Mouse (Mus musculus) midbrain, embryonic 13.5 days (tissue): Measurements from ENCODE around the gene Ccdc125. TPM values are rescaled to one million over a fixed set of nuclear protein-coding genes. Genes with fewer than 3 reads are reported as not detected.
A peak's percentile ranks its signal among the peaks of the same experiment; 100 is the strongest.
"Not testable (repeated sequence)": the region's sequence is repeated elsewhere in the genome, so short reads cannot be mapped to it uniquely, and the experiment has no call there.

ENCODE experiments used
- ATAC-seq: fragments of 200-750 bp; cut with Nextera tagmentation; 2 replicates; pipeline ENCODE4 v1.8.0; 2017; ENCODE audit warnings: mild to moderate bottlenecking, moderate TSS enrichment, moderate library complexity
- H3K27ac ChIP-seq: fragments of 300-500 bp; sonication (generic); 2 replicates; pipeline ENCODE4 v1.5.1; 2015; ENCODE audit warnings: inconsistent platforms, mild to moderate bottlenecking, moderate library complexity
- H3K27me3 ChIP-seq: fragments of 300-500 bp; sonication (generic); 2 replicates; pipeline ENCODE4 v1.6.1; 2015; ENCODE audit warnings: mild to moderate bottlenecking, inconsistent platforms
- H3K36me3 ChIP-seq: fragments of 300-500 bp; sonication (generic); 2 replicates; pipeline ENCODE4 v1.6.1; 2015; ENCODE audit warnings: mild to moderate bottlenecking, inconsistent platforms
- H3K4me1 ChIP-seq: fragments of 300-500 bp; sonication (generic); replicated peaks from 2 replicates; pipeline ENCODE4 v1.6.1; 2015; ENCODE audit warnings: inconsistent platforms
- H3K4me2 ChIP-seq: fragments of 300-500 bp; sonication (generic); replicated peaks from 2 replicates; pipeline ENCODE4 v1.6.1; 2015; ENCODE audit warnings: moderate library complexity, mild to moderate bottlenecking, inconsistent platforms
- H3K4me3 ChIP-seq: fragments of 300-500 bp; sonication (generic); replicated peaks from 2 replicates; pipeline ENCODE4 v1.5.1; 2015; ENCODE audit warnings: mild to moderate bottlenecking, inconsistent platforms
- H3K9ac ChIP-seq: fragments of 300-500 bp; sonication (generic); replicated peaks from 2 replicates; pipeline ENCODE4 v1.6.1; 2015; ENCODE audit warnings: mild to moderate bottlenecking, inconsistent platforms
- H3K9me3 ChIP-seq: fragments of 300-500 bp; sonication (generic); 2 replicates; pipeline ENCODE4 v1.6.1; 2016; ENCODE audit warnings: mild to moderate bottlenecking, inconsistent platforms
- WGBS: fragments of 180-500 bp; shearing (Covaris S2); methylation state at CpG from one replicate; pipeline ENCODE4 v1.1.7; 2015; 5-methylcytosine and 5-hydroxymethylcytosine counted together
- polyA plus RNA-seq: library from polyadenylated mRNA; unstranded; fragments of >200 nt; fragmentation: Nextera tagmentation; extraction: Ambion mirVana; gene quantifications from 2 replicates; pipeline ENCODE4 v1.2.1, GENCODE M21; 2015

Ccdc125 gene
- polyA plus RNA-seq, 1 experiment from 2014 or later: 2.1 TPM

DNA sequence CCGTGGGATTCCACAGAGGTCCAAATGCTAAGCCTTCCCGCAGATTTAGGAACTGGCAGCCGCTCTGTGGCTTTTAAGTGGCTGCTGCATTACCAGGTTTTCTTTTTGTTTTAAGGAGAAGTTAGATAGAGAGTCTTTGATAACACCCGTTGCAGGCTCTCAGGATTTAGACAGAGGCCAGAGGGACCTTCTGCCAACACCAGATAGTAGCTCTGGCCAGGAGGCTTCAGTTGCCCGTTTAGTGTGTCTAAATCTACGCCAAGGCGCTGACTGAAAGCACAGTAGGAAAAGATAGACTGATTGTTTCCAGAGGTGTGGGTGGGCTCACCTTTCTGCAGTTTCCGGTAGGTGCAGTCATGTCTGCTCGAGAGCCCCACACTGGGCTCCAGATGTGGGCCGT lies 55.7 kb downstream of the Ccdc125 start:
- ATAC-seq: no peak
- Histone ChIP-seq H3K4me1 (peaks cover 27% of the 10 kb centered on the region), H3K4me3 (no peak overlapping the region), H3K9ac (no peak overlapping the region), H3K9me3 (no peaks in the 10 kb centered on the region), H3K27ac (no peak overlapping the region), H3K27me3 (no peaks in the 10 kb centered on the region), H3K36me3 (peaks cover 42% of the 10 kb centered on the region), H3K4me2 (no peak overlapping the region)
- 94% methylated on average over 10 of the region's 10 CpGs for WGBS

DNA sequence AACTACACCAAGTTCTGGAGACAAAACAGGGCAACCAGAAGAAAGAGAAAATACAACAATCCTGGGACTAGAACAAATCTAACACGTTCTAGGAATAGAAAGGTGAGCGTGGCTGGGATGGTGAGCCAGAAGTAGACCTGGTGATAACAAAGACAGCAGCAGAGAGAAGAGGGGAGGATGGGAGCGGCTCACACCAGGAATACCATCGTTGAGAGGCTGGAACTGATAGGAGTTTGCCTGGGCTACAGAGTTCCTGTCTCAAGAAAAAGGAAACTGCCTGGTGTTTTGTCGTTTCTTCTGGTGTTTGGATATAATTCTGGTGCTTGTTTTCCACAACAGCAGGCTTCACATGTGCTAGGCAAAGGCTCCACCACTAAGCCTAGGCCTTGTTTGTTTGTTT lies 58.6 kb downstream of the Ccdc125 start:
- Histone ChIP-seq H3K9me3 (no peaks in the 10 kb centered on the region), H3K36me3 (peaks cover 24% of the 10 kb centered on the region), H3K4me1 (peaks cover 27% of the 10 kb centered on the region), H3K4me2 (no peak overlapping the region), H3K9ac (no peak overlapping the region), H3K4me3 (no peak overlapping the region), H3K27me3 (no peaks in the 10 kb centered on the region), H3K27ac (no peak overlapping the region)
- WGBS: 93% methylated on average over 5 of the region's 5 CpGs
- no peak for ATAC-seq

DNA sequence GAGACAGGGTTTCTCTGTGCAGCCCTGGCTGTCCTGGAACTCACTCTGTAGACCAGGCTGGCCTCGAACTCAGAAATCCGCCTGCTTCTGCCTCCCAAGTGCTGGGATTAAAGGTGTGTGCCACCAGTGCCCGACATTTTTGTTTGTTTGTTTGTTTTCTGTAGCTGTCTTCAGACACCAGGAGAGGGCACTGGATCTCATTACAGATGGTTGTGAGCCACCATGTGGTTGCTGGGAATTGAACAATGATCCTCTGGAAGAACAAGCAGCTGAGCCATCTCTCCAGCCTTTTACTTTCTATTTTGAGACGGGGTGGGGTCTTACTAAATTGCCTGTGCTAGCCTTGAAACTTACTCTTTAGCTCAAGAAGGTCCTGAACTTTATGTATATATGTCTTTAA lies 59.0 kb downstream of the Ccdc125 start:
- H3K4me1 ChIP-seq: peaks cover 27% of the 10 kb centered on the region
- not testable (repeated sequence) for ATAC-seq, H3K9ac ChIP-seq, H3K27me3 ChIP-seq, H3K4me2 ChIP-seq, H3K27ac ChIP-seq, H3K4me3 ChIP-seq, H3K9me3 ChIP-seq
- WGBS: 94% methylated on average over 4 of the region's 4 CpGs
- peaks cover 24% of the 10 kb centered on the region for H3K36me3 ChIP-seq

DNA sequence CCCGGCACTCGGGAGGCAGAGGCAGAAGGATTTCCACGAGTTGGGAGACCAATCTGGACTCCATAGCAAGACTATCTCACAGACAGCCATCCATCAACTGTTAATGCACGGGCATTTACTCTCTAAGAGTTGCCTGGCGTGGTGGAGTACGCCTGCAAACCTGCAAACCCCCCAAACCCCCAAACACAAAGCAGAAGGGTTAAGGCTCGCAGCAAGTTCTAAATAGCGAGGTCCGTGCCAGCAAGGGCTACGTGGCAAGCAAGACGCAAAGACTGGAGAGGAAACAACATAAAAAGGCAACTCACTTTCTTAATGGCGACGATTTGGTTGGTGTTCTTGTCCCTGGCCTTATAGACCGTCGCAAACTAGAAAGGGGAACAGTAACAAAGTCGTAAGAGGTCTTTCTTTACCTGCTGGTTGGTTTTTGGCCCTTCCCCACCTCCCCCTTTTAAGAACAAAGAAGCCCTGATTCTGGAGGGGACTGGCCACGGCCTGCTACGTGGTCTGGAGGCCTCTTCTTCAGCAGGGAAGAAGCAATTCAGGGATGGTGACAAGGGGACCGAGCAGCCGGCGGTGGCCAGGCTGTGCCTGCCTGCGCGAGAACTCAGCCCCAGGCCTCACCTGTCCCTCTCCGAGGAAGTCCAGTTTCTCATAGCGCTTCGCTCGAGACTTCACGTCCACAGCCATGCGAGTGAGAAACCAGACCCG lies 60.8 kb downstream of the Ccdc125 start:
- Histone ChIP-seq H3K9me3 (no peaks in the 10 kb centered on the region), H3K36me3 (peaks cover 24% of the 10 kb centered on the region), H3K4me2 (peak overlapping the region; percentile 94), H3K27me3 (no peaks in the 10 kb centered on the region), H3K27ac (peak overlapping the region; percentile 89), H3K4me1 (peaks cover 23% of the 10 kb centered on the region), H3K9ac (peak overlapping the region; percentile 95), H3K4me3 (peak overlapping the region; percentile 93)
- peak; percentile 94 for ATAC-seq
- 1% methylated on average over 30 of the region's 30 CpGs for WGBS

DNA sequence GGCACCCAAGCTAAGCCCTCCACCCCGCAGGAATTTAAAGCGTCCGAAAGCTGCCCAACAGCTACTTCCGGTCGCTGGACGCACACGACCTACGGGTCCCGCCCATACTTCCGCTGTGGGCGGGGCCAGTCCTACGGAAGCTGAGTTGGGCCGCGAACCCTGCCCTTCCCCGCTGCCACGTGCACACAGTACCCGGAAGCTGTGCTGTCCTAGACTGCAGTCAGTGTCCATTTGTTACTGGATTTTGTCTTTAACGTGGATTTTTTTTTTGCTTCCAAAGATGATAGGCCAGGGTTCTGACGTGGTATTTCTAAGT lies 61.3 kb downstream of the Ccdc125 start, which contains the start of gene Cdk7:
TSS of gene Cdk7 (minus strand) at position 79 of the 316 bp plus-strand sequence.
- Histone ChIP-seq H3K9me3 (no peaks in the 10 kb centered on the region), H3K4me1 (peaks cover 23% of the 10 kb centered on the region), H3K27ac (peak within 1 kb of the TSS; percentile 89), H3K36me3 (peaks cover 25% of the 10 kb centered on the region), H3K4me3 (peak within 1 kb of the TSS; percentile 93), H3K9ac (peak within 1 kb of the TSS; percentile 95), H3K4me2 (peak within 1 kb of the TSS; percentile 94), H3K27me3 (no peaks in the 10 kb centered on the region)
- WGBS: under 1% methylated on average over 19 of the region's 19 CpGs
- ATAC-seq: peak; percentile 100

DNA sequence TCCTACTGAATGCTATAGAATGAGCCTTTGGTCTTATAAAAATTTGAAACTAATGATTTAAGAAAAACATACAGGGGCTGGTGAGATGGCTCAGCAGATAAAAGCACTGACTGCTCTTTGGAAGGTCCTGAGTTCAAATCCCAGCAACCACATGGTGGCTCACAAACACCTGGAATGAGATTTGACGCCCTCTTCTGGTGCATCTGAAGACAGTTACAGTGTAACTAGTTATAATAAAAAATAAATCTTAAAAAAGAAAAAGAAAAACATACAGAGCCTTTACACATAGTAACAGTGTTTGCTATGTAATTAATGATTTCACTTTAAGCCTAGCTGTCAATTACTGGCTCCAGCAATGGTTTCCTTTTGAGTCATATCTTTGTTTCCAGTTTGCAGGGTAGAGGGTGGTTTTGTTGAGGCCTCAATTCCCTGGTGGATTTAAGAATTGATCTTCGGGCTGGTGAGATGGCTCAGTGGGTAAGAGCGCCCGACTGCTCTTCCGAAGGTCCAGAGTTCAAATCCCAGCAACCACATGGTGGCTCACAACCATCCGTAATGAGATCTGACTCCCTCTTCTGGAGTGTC lies 62.0 kb downstream of the Ccdc125 start:
- Histone ChIP-seq H3K4me1 (peaks cover 23% of the 10 kb centered on the region), H3K4me2 (peak overlapping the region; percentile 55), H3K9ac (peak overlapping the region; percentile 95; the same call in 1 of the 2 replicates), H3K4me3 (peak overlapping the region; percentile 93; the same call in 1 of the 2 replicates), H3K36me3 (peaks cover 30% of the 10 kb centered on the region)
- not testable (repeated sequence) for H3K27ac ChIP-seq, H3K9me3 ChIP-seq, H3K27me3 ChIP-seq, ATAC-seq
- 92% methylated on average over 6 of the region's 6 CpGs for WGBS

DNA sequence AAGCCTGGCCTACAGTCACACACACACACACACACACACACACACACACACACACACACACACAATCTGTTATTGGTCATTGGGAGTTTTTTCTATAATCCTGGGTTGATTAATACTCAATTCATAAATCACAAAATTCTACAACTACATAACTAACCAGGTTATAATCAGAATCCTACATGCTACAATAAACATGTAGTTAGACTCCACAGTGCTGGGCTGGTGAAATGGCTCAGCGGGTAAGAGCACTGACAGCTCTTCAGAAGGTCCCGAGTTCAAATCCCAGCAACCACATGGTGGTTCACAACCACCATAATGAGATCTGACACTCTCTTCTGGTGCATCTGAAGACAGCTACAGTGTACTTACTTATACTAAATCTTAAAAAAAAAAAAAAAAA lies 63.2 kb downstream of the Ccdc125 start:
- peaks cover 20% of the 10 kb centered on the region for H3K4me1 ChIP-seq
- ATAC-seq: no peak
- 96% methylated on average over 2 of the region's 2 CpGs for WGBS

DNA sequence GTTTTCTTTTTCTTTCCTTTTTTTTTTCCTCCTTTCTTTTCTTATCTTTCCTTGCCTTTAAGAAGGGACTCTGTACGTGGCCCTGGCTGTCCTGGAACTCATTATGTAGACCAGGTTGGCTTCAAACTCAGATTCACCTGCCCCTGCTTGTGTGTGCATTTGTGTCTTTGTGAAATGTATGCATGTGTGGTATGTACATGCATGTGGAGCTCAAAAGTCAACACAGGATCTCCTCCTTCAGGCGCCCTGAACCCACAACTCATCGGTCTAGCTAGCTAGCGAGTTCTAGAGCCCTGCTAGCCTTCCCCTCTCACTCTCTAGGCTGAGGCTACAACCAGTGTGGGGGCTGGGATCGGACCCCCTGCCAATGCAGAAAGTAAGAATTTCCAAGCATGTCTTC lies 73.3 kb downstream of the Ccdc125 start:
- H3K4me2 ChIP-seq: no peak overlapping the region; the same call in 1 of the 2 replicates
- no peaks in the 10 kb centered on the region for H3K9me3 ChIP-seq
- no peaks in the 10 kb centered on the region for H3K27me3 ChIP-seq
- no peak overlapping the region for H3K4me3 ChIP-seq
- WGBS: 97% methylated on average over 5 of the region's 5 CpGs
- ATAC-seq: no peak
- 0 out of 2 replicates have a peak overlapping the region, but pooled peaks have one; percentile 16 for H3K9ac ChIP-seq
- no peak overlapping the region for H3K27ac ChIP-seq
- H3K4me1 ChIP-seq: peaks cover 13% of the 10 kb centered on the region
- H3K36me3 ChIP-seq: peaks cover 13% of the 10 kb centered on the region

More for the DNA sequence above, 63.2 kb downstream of the Ccdc125 start:
- no peaks in the 10 kb centered on the region for H3K9me3 ChIP-seq
- no peak overlapping the region for H3K9ac ChIP-seq
- H3K36me3 ChIP-seq: peaks cover 31% of the 10 kb centered on the region
- H3K4me3 ChIP-seq: no peak overlapping the region
- no peaks in the 10 kb centered on the region for H3K27me3 ChIP-seq
- no peak overlapping the region for H3K27ac ChIP-seq
- H3K4me2 ChIP-seq: no peak overlapping the region

DNA sequence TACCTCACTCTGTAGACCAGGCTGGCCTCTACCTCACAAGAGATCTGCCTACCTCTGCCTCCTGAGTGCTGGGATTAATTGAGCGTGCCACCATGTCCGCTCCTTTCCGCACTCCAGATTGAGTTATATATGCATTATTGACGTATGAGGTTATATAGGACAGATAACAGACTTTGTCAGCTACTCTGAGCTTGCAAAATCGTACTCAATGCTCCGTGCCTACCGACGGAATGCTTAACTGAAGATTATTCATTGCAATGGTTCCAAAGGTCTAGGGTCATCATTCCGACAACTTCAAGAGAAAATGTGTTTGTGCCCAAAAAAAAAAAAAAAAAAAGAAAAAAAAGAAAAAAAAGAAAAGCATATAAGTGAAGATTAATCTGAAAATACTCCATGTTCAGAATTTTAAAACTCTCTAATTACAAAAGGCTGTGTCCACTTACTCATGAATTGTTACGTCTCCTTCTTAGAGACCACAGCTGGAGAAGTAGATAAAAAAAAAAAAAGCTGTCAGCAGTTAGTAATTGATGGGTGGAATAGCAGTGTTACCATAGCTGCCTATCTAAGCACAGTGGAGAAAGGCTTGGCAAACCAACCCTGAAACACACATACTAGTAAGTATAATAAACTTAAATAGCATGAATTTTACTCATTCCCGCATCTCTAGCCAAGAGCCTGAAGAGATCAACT lies 74.0 kb downstream of the Ccdc125 start:
- peak; percentile 57 for ATAC-seq
- Histone ChIP-seq H3K9me3 (no peaks in the 10 kb centered on the region), H3K9ac (peak overlapping the region; percentile 87), H3K4me1 (peaks cover 13% of the 10 kb centered on the region), H3K27ac (peak overlapping the region; percentile 97), H3K27me3 (no peaks in the 10 kb centered on the region), H3K36me3 (peaks cover 8% of the 10 kb centered on the region), H3K4me3 (peak overlapping the region; percentile 69), H3K4me2 (peak overlapping the region; percentile 63)
- WGBS: 70% methylated on average over 11 of the region's 11 CpGs

DNA sequence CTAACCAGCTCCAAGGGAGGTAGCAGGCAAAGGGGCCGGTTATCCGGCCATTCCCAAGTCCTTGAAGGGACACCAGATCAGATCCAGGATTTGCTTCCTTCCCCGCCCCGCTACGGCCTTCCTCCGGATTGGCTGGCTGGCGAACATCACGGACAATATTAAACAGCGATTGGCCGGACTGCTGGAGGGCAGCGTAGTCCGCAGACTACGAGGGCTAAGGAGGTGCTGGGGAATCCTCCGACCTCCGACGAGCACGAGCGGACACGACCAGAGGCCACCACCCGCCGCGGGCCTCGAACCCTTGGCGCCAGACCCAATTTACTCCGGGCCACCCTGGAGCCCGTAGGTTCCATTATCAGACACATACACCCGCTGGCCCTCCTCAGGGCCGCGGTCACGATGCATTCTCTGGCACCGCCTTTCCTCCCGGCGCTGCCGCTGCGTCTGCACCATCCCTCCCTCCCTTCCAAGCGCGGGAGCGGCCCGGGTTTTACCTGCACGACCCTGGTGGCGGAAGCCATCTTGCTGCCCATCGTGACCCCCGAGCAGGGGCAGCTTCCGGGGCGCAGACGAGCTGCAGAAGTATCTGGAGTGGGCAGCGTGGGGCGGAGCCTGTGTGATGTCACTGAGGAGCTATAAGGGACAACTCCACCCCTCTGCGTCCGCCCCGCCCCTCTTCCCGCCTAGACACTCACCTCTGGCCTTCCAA lies 74.7 kb downstream of the Ccdc125 start, which contains the start of gene Mrps36:
TSS of gene Mrps36 (minus strand) at position 624 of the 709 bp plus-strand sequence.
- Histone ChIP-seq H3K27me3 (no peaks in the 10 kb centered on the region), H3K4me3 (peak within 1 kb of the TSS; percentile 69), H3K36me3 (peaks cover 3% of the 10 kb centered on the region; the same call in 1 of the 2 replicates), H3K4me1 (peaks cover 13% of the 10 kb centered on the region), H3K27ac (peak within 1 kb of the TSS; percentile 97), H3K9ac (peak within 1 kb of the TSS; percentile 87), H3K4me2 (peak within 1 kb of the TSS; percentile 63), H3K9me3 (no peaks in the 10 kb centered on the region)
- under 1% methylated on average over 52 of the region's 52 CpGs for WGBS
- ATAC-seq: peak; percentile 98

DNA sequence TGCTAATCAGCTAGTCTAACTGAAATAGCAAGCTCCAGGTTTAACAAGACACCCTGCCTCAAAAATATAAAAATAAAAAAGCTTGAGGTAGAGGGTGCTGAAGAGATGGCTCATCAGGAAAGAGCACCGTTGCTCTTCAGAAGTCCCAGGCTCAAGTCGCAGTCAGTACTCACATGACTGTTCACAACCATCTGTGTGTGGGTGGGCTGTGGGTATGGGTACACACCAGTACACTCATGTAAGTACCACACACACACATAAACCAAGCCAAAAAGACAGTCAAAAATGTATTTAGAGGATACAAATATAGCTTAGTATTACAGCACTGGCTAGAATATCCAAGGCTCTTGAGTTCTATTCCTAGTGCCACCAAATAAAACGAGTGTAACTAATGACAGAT lies 76.6 kb downstream of the Ccdc125 start:
- no peak for ATAC-seq
- Histone ChIP-seq H3K4me2 (no peak overlapping the region), H3K27me3 (no peaks in the 10 kb centered on the region), H3K9me3 (no peaks in the 10 kb centered on the region), H3K36me3 (no peaks in the 10 kb centered on the region), H3K27ac (no peak overlapping the region), H3K9ac (no peak overlapping the region), H3K4me1 (peaks cover 13% of the 10 kb centered on the region), H3K4me3 (no peak overlapping the region)
- WGBS: 90% methylated on average over 3 of the region's 3 CpGs
